Mouse (Mus musculus) lung, embryonic 14.5 days (tissue): ENCODE data around the gene Abcc5. TPM values are rescaled to one million over a fixed set of nuclear protein-coding genes. Genes with fewer than 3 reads are reported as not detected.

Experiments used
- ATAC-seq: fragments of 200-750 bp; cut with Nextera tagmentation; 2 replicates; pipeline ENCODE4 v1.8.0; 2017; ENCODE audit warnings: mild to moderate bottlenecking, moderate TSS enrichment, moderate library complexity; ENCODE audit not compliant: insufficient read depth
- DNase-seq: peaks from one replicate; pipeline ENCODE4 v3.0.0-alpha.2; 2015
- H3K27ac ChIP-seq: fragments of 300-500 bp; sonication (generic); 2 replicates; pipeline ENCODE4 v1.5.1; 2014; ENCODE audit warnings: low read depth, mild to moderate bottlenecking, moderate library complexity
- H3K27me3 ChIP-seq: fragments of 300-500 bp; sonication (generic); 2 replicates; pipeline ENCODE4 v1.6.1; 2014; ENCODE audit warnings: low read length, control low read depth; ENCODE audit not compliant: insufficient read depth
- H3K36me3 ChIP-seq: fragments of 300-500 bp; sonication (generic); 2 replicates; pipeline ENCODE4 v1.6.1; 2014; ENCODE audit warnings: control low read depth; ENCODE audit not compliant: insufficient read depth
- H3K4me1 ChIP-seq: fragments of 300-500 bp; sonication (generic); 2 replicates; pipeline ENCODE4 v1.6.1; 2014; ENCODE audit warnings: antibody characterized with exemption, control low read depth; ENCODE audit not compliant: insufficient read depth
- H3K4me2 ChIP-seq: fragments of 300-500 bp; sonication (generic); 2 replicates; pipeline ENCODE4 v1.6.1; 2014; ENCODE audit warnings: mild to moderate bottlenecking
- H3K4me3 ChIP-seq: fragments of 300-500 bp; sonication (generic); 2 replicates; pipeline ENCODE4 v1.5.1; 2014; ENCODE audit warnings: low read depth, low read length
- H3K9ac ChIP-seq: fragments of 300-500 bp; sonication (generic); 2 replicates; pipeline ENCODE4 v1.6.1; 2014
- H3K9me3 ChIP-seq: fragments of 300-500 bp; sonication (generic); 2 replicates; pipeline ENCODE4 v1.6.1; 2016; ENCODE audit warnings: low read depth, low read length, control low read depth
- CTCF ChIP-seq: IDR thresholded peaks from 2 replicates; pipeline ENCODE4 v1.5.1; 2016; ENCODE audit warnings: antibody characterized with exemption, low read depth
- WGBS: fragments of 180-500 bp; shearing (Covaris S2); extraction: QIAGEN DNeasy Blood & Tissue Kit; methylation state at CpG from one replicate; pipeline ENCODE4 v1.1.7; 2014; 5-methylcytosine and 5-hydroxymethylcytosine counted together
- polyA plus RNA-seq: library from polyadenylated mRNA; unstranded; fragments of >200 nt; fragmentation: Nextera tagmentation; extraction: Ambion mirVana; gene quantifications from 2 replicates; pipeline ENCODE4 v1.2.1, GENCODE M21; 2014

Abcc5 gene
- polyA plus RNA-seq, result 60.2 and 63.0 TPM in 2 replicates

- Histone ChIP-seq H3K4me2 (peak within 1 kb of the TSS; percentile 78), H3K9me3 (no peaks in the 10 kb centered on the region), H3K4me3 (peak within 1 kb of the TSS; percentile 75), H3K27me3 (no peaks in the 10 kb centered on the region), H3K9ac (peak within 1 kb of the TSS; percentile 70), H3K4me1 (peaks cover 8% of the 10 kb centered on the region; the same call in 1 of the 2 replicates), H3K36me3 (peaks cover 12% of the 10 kb centered on the region; the same call in 1 of the 2 replicates), H3K27ac (peak within 1 kb of the TSS; percentile 81)
- peak; percentile 91 for TF ChIP-seq CTCF
- under 1% methylated on average over 62 of the region's 62 CpGs for WGBS
- DNase-seq (peak; percentile 97), ATAC-seq (peak; percentile 99)
Observed at GRCm38 (mm10) chr16:20425855-20426598, at the start of gene Abcc5. TSS of gene Abcc5 (minus strand) at chr16:20426394.

- Histone ChIP-seq H3K9ac (no peak overlapping the region), H3K4me3 (no peak overlapping the region), H3K27ac (peak overlapping the region; percentile 90), H3K9me3 (no peaks in the 10 kb centered on the region), H3K4me1 (no peaks in the 10 kb centered on the region), H3K36me3 (no peaks in the 10 kb centered on the region), H3K4me2 (no peak overlapping the region), H3K27me3 (no peaks in the 10 kb centered on the region)
- WGBS, result 58% methylated on average over 1 of the region's 1 CpGs
- TF ChIP-seq CTCF, result no peak
- DNase-seq (peak; percentile 48), ATAC-seq (no peak)
Observed at GRCm38 (mm10) chr16:20475335-20475734, 49.1 kb upstream of the Abcc5 start.

GRCm38 (mm10) chr16:20474786-20475185 lies 48.6 kb upstream of the Abcc5 start:
- H3K9ac ChIP-seq, result no peak overlapping the region
- 70% methylated on average over 6 of the region's 6 CpGs for WGBS
- H3K4me1 ChIP-seq, result no peaks in the 10 kb centered on the region
- no peaks in the 10 kb centered on the region for H3K36me3 ChIP-seq
- H3K4me3 ChIP-seq, result no peak overlapping the region
- no peaks in the 10 kb centered on the region for H3K9me3 ChIP-seq
- no peak for TF ChIP-seq CTCF
- H3K4me2 ChIP-seq, result no peak overlapping the region
- peak overlapping the region; percentile 76 for H3K27ac ChIP-seq
- DNase-seq, result no peak
- ATAC-seq, result no peak
- no peaks in the 10 kb centered on the region for H3K27me3 ChIP-seq

GRCm38 (mm10) chr16:20474211-20474610 lies 48.0 kb upstream of the Abcc5 start:
- TF ChIP-seq CTCF, result no peak

GRCm38 (mm10) chr16:20473748-20474147 lies 47.6 kb upstream of the Abcc5 start:
- no peaks in the 10 kb centered on the region for H3K9me3 ChIP-seq
- 75% methylated on average over 1 of the region's 1 CpGs for WGBS
- no peaks in the 10 kb centered on the region for H3K4me1 ChIP-seq
- ATAC-seq, result no peak
- TF ChIP-seq CTCF, result no peak
- H3K9ac ChIP-seq, result no peak overlapping the region
- H3K4me3 ChIP-seq, result no peak overlapping the region
- no peak overlapping the region for H3K4me2 ChIP-seq
- H3K27ac ChIP-seq, result no peak overlapping the region
- H3K27me3 ChIP-seq, result no peaks in the 10 kb centered on the region
- no peak for DNase-seq
- no peaks in the 10 kb centered on the region for H3K36me3 ChIP-seq

More at GRCm38 (mm10) chr16:20474211-20474610, 48.0 kb upstream of the Abcc5 start:
- H3K27ac ChIP-seq, result no peak overlapping the region
- H3K9me3 ChIP-seq, result no peaks in the 10 kb centered on the region
- no peak for ATAC-seq
- no peak overlapping the region for H3K4me2 ChIP-seq
- no peak overlapping the region for H3K9ac ChIP-seq
- no peak for DNase-seq
- H3K4me1 ChIP-seq, result no peaks in the 10 kb centered on the region
- H3K4me3 ChIP-seq, result no peak overlapping the region
- no peaks in the 10 kb centered on the region for H3K27me3 ChIP-seq
- no peaks in the 10 kb centered on the region for H3K36me3 ChIP-seq
- 81% methylated on average over 8 of the region's 8 CpGs for WGBS

GRCm38 (mm10) chr16:20471686-20472085 lies 45.5 kb upstream of the Abcc5 start:
- no peak for TF ChIP-seq CTCF
- Histone ChIP-seq H3K4me1 (no peaks in the 10 kb centered on the region), H3K27me3 (no peaks in the 10 kb centered on the region), H3K4me3 (no peak overlapping the region), H3K36me3 (no peaks in the 10 kb centered on the region), H3K4me2 (no peak overlapping the region), H3K9me3 (no peaks in the 10 kb centered on the region), H3K9ac (no peak overlapping the region), H3K27ac (no peak overlapping the region)
- DNase-seq (no peak), ATAC-seq (no peak)
- 81% methylated on average over 1 of the region's 1 CpGs for WGBS

- Histone ChIP-seq H3K27ac (no peak overlapping the region), H3K27me3 (no peaks in the 10 kb centered on the region)
Observed at GRCm38 (mm10) chr16:20470981-20471380, 44.8 kb upstream of the Abcc5 start.

More at GRCm38 (mm10) chr16:20470981-20471380, 44.8 kb upstream of the Abcc5 start:
- H3K4me1 ChIP-seq, result no peaks in the 10 kb centered on the region
- H3K9me3 ChIP-seq, result no peaks in the 10 kb centered on the region
- H3K4me3 ChIP-seq, result no peak overlapping the region
- no peak for ATAC-seq
- 87% methylated on average over 2 of the region's 2 CpGs for WGBS
- H3K4me2 ChIP-seq, result no peak overlapping the region
- no peak for TF ChIP-seq CTCF
- H3K9ac ChIP-seq, result no peak overlapping the region
- no peaks in the 10 kb centered on the region for H3K36me3 ChIP-seq
- DNase-seq, result no peak
